In genomic region chr9:57600620-57601352, GRCm38 (mm10) we compare ENCODE assay signal across 9 mouse cellular contexts. TPM values are rescaled to one million over a fixed set of nuclear protein-coding genes. Genes with fewer than 3 reads are reported as not detected.
DNase-seq lines count a peak whose midpoint lies in the region; ATAC-seq and TF ChIP-seq lines count a peak whose summit lies in the region.
"Had no signal": no experiment of that assay in that cellular context is flagged by ENCODE, and none has a peak within 500 bp of the region (broad histone marks: within the 10 kb centered on the region; RNA-seq: fewer than 3 reads in every experiment).

No protein-coding gene starts in this region.

- no peak overlapping the region for H3K9ac ChIP-seq in kidney, postnatal 0 days (ENCODE audit: low read depth, low read length)
- H3K9ac ChIP-seq: midbrain, embryonic 12.5 days had no signal

- H3K4me3 ChIP-seq in megakaryocyte, embryonic 14.5 days (replicated peaks) = peak overlapping the region; percentile 79
- no peak overlapping the region for H3K4me3 ChIP-seq in embryonic facial prominence, embryonic 10.5 days
- no peak overlapping the region for H3K4me3 ChIP-seq in kidney, postnatal 0 days (replicated peaks; ENCODE audit: low read depth, low read length)
- H3K4me3 ChIP-seq in thymus, adult 2 months (ENCODE audit: control insufficient read depth, insufficient read depth, low read length) = no peak overlapping the region
- H3K4me3 ChIP-seq: midbrain, embryonic 12.5 days had no signal

- peaks cover 51% of the 10 kb centered on the region for H3K27me3 ChIP-seq in megakaryocyte, embryonic 14.5 days (replicated peaks)
- H3K27me3 ChIP-seq in embryonic facial prominence, embryonic 10.5 days (replicated peaks; ENCODE audit: low read depth, poor library complexity, severe bottlenecking) = peaks cover 14% of the 10 kb centered on the region
- H3K27me3 ChIP-seq in kidney, postnatal 0 days (ENCODE audit: insufficient read depth, low read length) = no peaks in the 10 kb centered on the region
- no peaks in the 10 kb centered on the region for H3K27me3 ChIP-seq in thymus, adult 2 months (ENCODE audit: control insufficient read depth, insufficient read depth, low read length)

- no peaks in the 10 kb centered on the region for H3K9me3 ChIP-seq in megakaryocyte, embryonic 14.5 days
- no peaks in the 10 kb centered on the region for H3K9me3 ChIP-seq in embryonic facial prominence, embryonic 10.5 days
- H3K9me3 ChIP-seq in kidney, postnatal 0 days (replicated peaks; ENCODE audit: low read length) = no peaks in the 10 kb centered on the region
- H3K9me3 ChIP-seq: midbrain, embryonic 12.5 days had no signal

- no peak overlapping the region for H3K27ac ChIP-seq in embryonic facial prominence, embryonic 10.5 days (replicated peaks)
- no peak overlapping the region for H3K27ac ChIP-seq in kidney, postnatal 0 days
- H3K27ac ChIP-seq in thymus, adult 2 months (ENCODE audit: control insufficient read depth, insufficient read depth, low read length) = no peak overlapping the region

- H3K4me1 ChIP-seq in megakaryocyte, embryonic 14.5 days = peaks cover 64% of the 10 kb centered on the region
- peaks cover 54% of the 10 kb centered on the region for H3K4me1 ChIP-seq in embryonic facial prominence, embryonic 10.5 days
- 0 out of 2 replicates have a peak, but pooled peaks cover 13% of the 10 kb centered on the region for H3K4me1 ChIP-seq in kidney, postnatal 0 days (replicated peaks; ENCODE audit: insufficient read depth, low read length)
- H3K4me1 ChIP-seq in thymus, adult 2 months (replicated peaks; ENCODE audit: control insufficient read depth, insufficient read depth, low read length) = no peaks in the 10 kb centered on the region

- TF ChIP-seq POLR2A in thymus, adult 2 months (IDR thresholded peaks at IDR 0.05; ENCODE audit: control insufficient read depth, extremely low read depth, insufficient read depth, low read length, poor library complexity) = no peak

- peak; percentile 44 for DNase-seq in embryonic facial prominence, embryonic 10.5 days (ENCODE audit: low spot score)
- peak; percentile 14 for DNase-seq in kidney, postnatal 0 days (ENCODE audit: low spot score)
- DNase-seq in retina, postnatal 1 day = peak; percentile 44
- no peak for DNase-seq in thymus, adult 18-20 months
- DNase-seq in cerebellum, adult 9-10 months = no peak
- DNase-seq in thymus, adult 2 months = no peak

- WGBS in embryonic facial prominence, embryonic 10.5 days = 10% methylated on average over 3 of the region's 3 CpGs
- 12% methylated on average over 3 of the region's 3 CpGs for WGBS in kidney, postnatal 0 days
- 58% methylated on average over 3 of the region's 3 CpGs for WGBS in thymus, adult 2 months

- peaks cover 20% of the 10 kb centered on the region for H3K36me3 ChIP-seq in megakaryocyte, embryonic 14.5 days (replicated peaks; ENCODE audit: low read length)
- H3K36me3 ChIP-seq in embryonic facial prominence, embryonic 10.5 days (replicated peaks) = no peaks in the 10 kb centered on the region
- H3K36me3 ChIP-seq in kidney, postnatal 0 days (ENCODE audit: insufficient read depth, low read length) = no peaks in the 10 kb centered on the region
- no peaks in the 10 kb centered on the region for H3K36me3 ChIP-seq in thymus, adult 2 months (ENCODE audit: control insufficient read depth, insufficient read depth, low read length)
- H3K36me3 ChIP-seq: midbrain, embryonic 12.5 days had no signal

- ATAC-seq in megakaryocyte, adult 5-6 weeks (ENCODE audit: poor library complexity, severe bottlenecking) = no peak
- ATAC-seq in kidney, postnatal 0 days (replicated peaks; ENCODE audit: low FRiP score, low read depth) = 0 out of 2 replicates have a peak, but pooled peaks have one; percentile 34

- no peak overlapping the region for H3K4me2 ChIP-seq in kidney, postnatal 0 days (ENCODE audit: low read length)
- H3K4me2 ChIP-seq: midbrain, embryonic 12.5 days had no signal

- no peak for TF ChIP-seq CTCF in kidney, postnatal 0 days (IDR thresholded peaks at IDR 0.05; ENCODE audit: low read depth)
- TF ChIP-seq CTCF in thymus, adult 2 months (IDR thresholded peaks at IDR 0.05; ENCODE audit: borderline replicate concordance, control insufficient read depth, extremely low read depth, insufficient read depth, low read length, poor library complexity) = no peak

RNA-seq across cellular contexts. Expression of gene Cplx3, which starts 5.3 kb away (rescaled TPM):
- polyA plus RNA-seq in megakaryocyte, embryonic 14.5 days (2012; ENCODE audit: insufficient read depth, low replicate concordance) = 1.1 TPM in 1 of 2 replicates, not detected in the other
- total RNA-seq in megakaryocyte, adult 5-6 weeks (2015) = not detected in 2 replicates
- not detected in 2 replicates for total RNA-seq in megakaryocyte, adult 5-6 weeks (2017)
- 1.6 and 1.8 TPM in 2 replicates for polyA plus RNA-seq in embryonic facial prominence, embryonic 10.5 days (2016; fragmentation: Nextera tagmentation; extraction: Ambion mirVana)
- 0.04 TPM in 1 of 2 replicates, not detected in the other for polyA plus RNA-seq in kidney, postnatal 0 days (2015; fragmentation: Nextera tagmentation; extraction: Ambion mirVana)
- 0.04 and 0.34 TPM in 2 replicates for polyA plus RNA-seq in thymus, adult 2 months (2012; rRNA removed)

RNA-seq across cellular contexts. Expression of gene Ulk3, which starts 11.5 kb away (rescaled TPM):
- polyA plus RNA-seq in megakaryocyte, embryonic 14.5 days (2012; ENCODE audit: insufficient read depth, low replicate concordance) = 3.3 and 4.7 TPM in 2 replicates
- 8.8 and 10.0 TPM in 2 replicates for total RNA-seq in megakaryocyte, adult 5-6 weeks (2015)
- 4.7 and 9.4 TPM in 2 replicates for total RNA-seq in megakaryocyte, adult 5-6 weeks (2017)
- 13.3 and 16.4 TPM in 2 replicates for polyA plus RNA-seq in embryonic facial prominence, embryonic 10.5 days (2016; fragmentation: Nextera tagmentation; extraction: Ambion mirVana)
- 8.0 and 8.4 TPM in 2 replicates for polyA plus RNA-seq in kidney, postnatal 0 days (2015; fragmentation: Nextera tagmentation; extraction: Ambion mirVana)
- 65.7 and 71.9 TPM in 2 replicates for polyA plus RNA-seq in thymus, adult 2 months (2012; rRNA removed)

RNA-seq across cellular contexts. Expression of gene Lman1l, which starts 19.8 kb away (rescaled TPM):
- polyA plus RNA-seq in megakaryocyte, embryonic 14.5 days (2012; ENCODE audit: insufficient read depth, low replicate concordance) = not detected in 2 replicates
- total RNA-seq in megakaryocyte, adult 5-6 weeks (2015) = not detected in 2 replicates
- not detected in 2 replicates for total RNA-seq in megakaryocyte, adult 5-6 weeks (2017)
- not detected in 2 replicates for polyA plus RNA-seq in embryonic facial prominence, embryonic 10.5 days (2016; fragmentation: Nextera tagmentation; extraction: Ambion mirVana)
- polyA plus RNA-seq in kidney, postnatal 0 days (2015; fragmentation: Nextera tagmentation; extraction: Ambion mirVana) = not detected in 2 replicates
- polyA plus RNA-seq in thymus, adult 2 months (2012; rRNA removed) = 0.20 and 0.26 TPM in 2 replicates

RNA-seq across cellular contexts. Expression of gene Scamp2, which starts 40.0 kb away (rescaled TPM):
- polyA plus RNA-seq in megakaryocyte, embryonic 14.5 days (2012; ENCODE audit: insufficient read depth, low replicate concordance) = 49.4 and 55.8 TPM in 2 replicates
- 89.5 and 90.0 TPM in 2 replicates for total RNA-seq in megakaryocyte, adult 5-6 weeks (2015)
- 36.3 and 40.0 TPM in 2 replicates for total RNA-seq in megakaryocyte, adult 5-6 weeks (2017)
- 44.1 and 45.3 TPM in 2 replicates for polyA plus RNA-seq in embryonic facial prominence, embryonic 10.5 days (2016; fragmentation: Nextera tagmentation; extraction: Ambion mirVana)
- 100 and 104 TPM in 2 replicates for polyA plus RNA-seq in kidney, postnatal 0 days (2015; fragmentation: Nextera tagmentation; extraction: Ambion mirVana)
- polyA plus RNA-seq in thymus, adult 2 months (2012; rRNA removed) = 117 and 134 TPM in 2 replicates

RNA-seq across cellular contexts. Expression of gene Mpi, which starts 48.2 kb away (rescaled TPM):
- polyA plus RNA-seq in megakaryocyte, embryonic 14.5 days (2012; ENCODE audit: insufficient read depth, low replicate concordance) = 1.6 and 4.5 TPM in 2 replicates
- 10.7 and 12.7 TPM in 2 replicates for total RNA-seq in megakaryocyte, adult 5-6 weeks (2015)
- total RNA-seq in megakaryocyte, adult 5-6 weeks (2017) = 6.9 and 11.5 TPM in 2 replicates
- 58.7 and 61.7 TPM in 2 replicates for polyA plus RNA-seq in embryonic facial prominence, embryonic 10.5 days (2016; fragmentation: Nextera tagmentation; extraction: Ambion mirVana)
- polyA plus RNA-seq in kidney, postnatal 0 days (2015; fragmentation: Nextera tagmentation; extraction: Ambion mirVana) = 34.5 and 35.9 TPM in 2 replicates
- 39.1 and 54.3 TPM in 2 replicates for polyA plus RNA-seq in thymus, adult 2 months (2012; rRNA removed)

Comparison
In these comparisons a context has a peak if more than half of its experiments do, and no peak if none do; other contexts are left out.
1. DNase-seq: peak in embryonic facial prominence, embryonic 10.5 days (single experiment), kidney, postnatal 0 days (single experiment) and retina, postnatal 1 day (single experiment); none in thymus, adult 18-20 months (0 of 2), cerebellum, adult 9-10 months (single experiment) and thymus, adult 2 months (single experiment).